Mouse (Mus musculus): Measurements from ENCODE around the gene Tnfsf4.

The Tnfsf4 gene

GRCm38 (mm10) chr1:161452250-161452649 is 57.0 kb downstream of the Tnfsf4 start:
- no peak for DNase-seq (ENCODE audit: low read depth)

- peak; percentile 61 for DNase-seq (ENCODE audit: low read depth)
These were observed 68.3 kb downstream of the Tnfsf4 start for GRCm38 (mm10) chr1:161463388-161464085.

All from NIH3T3 (cell line).